Mouse (Mus musculus): ENCODE results near the gene Cfd. TPM values are rescaled to one million over a fixed set of nuclear protein-coding genes. Genes with fewer than 3 reads are reported as not detected.
A peak's percentile ranks its signal among the peaks of the same experiment; 100 is the strongest.

Gene Cfd
- polyA plus RNA-seq, 1 experiment from 2014 or later = not detected

GRCm38 (mm10) chr10:79921572-79921971, 30.9 kb downstream of the Cfd start:
- Histone ChIP-seq H3K27ac (replicated peaks) (no peak overlapping the region), H3K4me1 (peaks cover 50% of the 10 kb centered on the region), H3K27me3 (replicated peaks) (peaks cover 65% of the 10 kb centered on the region), H3K4me3 (replicated peaks) (peak overlapping the region; percentile 34), H3K36me3 (no peaks in the 10 kb centered on the region), H3K4me2 (peak overlapping the region; percentile 60), H3K9ac (replicated peaks) (peak overlapping the region; percentile 34), H3K9me3 (replicated peaks) (no peaks in the 10 kb centered on the region)
- no peak for ATAC-seq (ENCODE audit: low FRiP score)
- under 1% methylated on average over 34 of the region's 34 CpGs for WGBS

- H3K4me3 ChIP-seq (replicated peaks) = peak overlapping the region; percentile 8; the same call in 1 of the 2 replicates
- no peaks in the 10 kb centered on the region for H3K36me3 ChIP-seq
- no peak overlapping the region for H3K9ac ChIP-seq (replicated peaks)
- H3K27me3 ChIP-seq (replicated peaks) = peaks cover 38% of the 10 kb centered on the region
- 11% methylated on average over 29 of the region's 29 CpGs for WGBS
- peak overlapping the region; percentile 94; the same call in 1 of the 2 replicates for H3K27ac ChIP-seq (replicated peaks)
- peak overlapping the region; percentile 88 for H3K4me2 ChIP-seq
- ATAC-seq (ENCODE audit: low FRiP score) = no peak
- H3K4me1 ChIP-seq = peaks cover 53% of the 10 kb centered on the region
- no peaks in the 10 kb centered on the region for H3K9me3 ChIP-seq (replicated peaks)
These were observed 34.5 kb downstream of the Cfd start for GRCm38 (mm10) chr10:79924998-79925784.

- peak overlapping the region; percentile 88 for H3K4me2 ChIP-seq
- H3K9ac ChIP-seq (replicated peaks) = peak overlapping the region; percentile 94
- H3K36me3 ChIP-seq = no peaks in the 10 kb centered on the region
- ATAC-seq (ENCODE audit: low FRiP score) = no peak
- H3K9me3 ChIP-seq (replicated peaks) = no peaks in the 10 kb centered on the region
- H3K4me3 ChIP-seq (replicated peaks) = peak overlapping the region; percentile 97
- 13% methylated on average over 15 of the region's 15 CpGs for WGBS
- peaks cover 53% of the 10 kb centered on the region for H3K4me1 ChIP-seq
- peak overlapping the region; percentile 94 for H3K27ac ChIP-seq (replicated peaks)
- H3K27me3 ChIP-seq (replicated peaks) = peaks cover 30% of the 10 kb centered on the region
These were observed 35.3 kb downstream of the Cfd start for GRCm38 (mm10) chr10:79925785-79926490.

GRCm38 (mm10) chr10:79926491-79927323, 36.1 kb downstream of the Cfd start, which contains the start of gene Arid3a:
Gene Arid3a, plus strand, starts transcription at chr10:79927043.
- Histone ChIP-seq H3K36me3 (peaks cover under 1% of the 10 kb centered on the region), H3K9me3 (replicated peaks) (no peaks in the 10 kb centered on the region), H3K4me2 (peak within 1 kb of the TSS; percentile 88), H3K4me1 (peaks cover 48% of the 10 kb centered on the region), H3K4me3 (replicated peaks) (peak within 1 kb of the TSS; percentile 97), H3K27ac (replicated peaks) (peak within 1 kb of the TSS; percentile 94), H3K9ac (replicated peaks) (peak within 1 kb of the TSS; percentile 94), H3K27me3 (replicated peaks) (peaks cover 22% of the 10 kb centered on the region)
- peak; percentile 72 for ATAC-seq (ENCODE audit: low FRiP score)
- WGBS = under 1% methylated on average over 63 of the region's 63 CpGs

GRCm38 (mm10) chr10:79927324-79928029, 36.8 kb downstream of the Cfd start:
- H3K9ac ChIP-seq (replicated peaks) = peak overlapping the region; percentile 94
- peak; percentile 40 for ATAC-seq (ENCODE audit: low FRiP score)
- no peaks in the 10 kb centered on the region for H3K9me3 ChIP-seq (replicated peaks)
- peak overlapping the region; percentile 88 for H3K4me2 ChIP-seq
- H3K4me3 ChIP-seq (replicated peaks) = peak overlapping the region; percentile 97
- H3K27ac ChIP-seq (replicated peaks) = peak overlapping the region; percentile 94
- WGBS = under 1% methylated on average over 54 of the region's 54 CpGs
- H3K36me3 ChIP-seq = peaks cover 9% of the 10 kb centered on the region
- peaks cover 52% of the 10 kb centered on the region for H3K4me1 ChIP-seq
- H3K27me3 ChIP-seq (replicated peaks) = peaks cover 15% of the 10 kb centered on the region

- peaks cover 59% of the 10 kb centered on the region for H3K4me1 ChIP-seq
- no peaks in the 10 kb centered on the region for H3K9me3 ChIP-seq (replicated peaks)
- peak overlapping the region; percentile 94 for H3K27ac ChIP-seq (replicated peaks)
- H3K4me2 ChIP-seq = peak overlapping the region; percentile 88
- no peak for ATAC-seq (ENCODE audit: low FRiP score)
- H3K36me3 ChIP-seq = peaks cover 9% of the 10 kb centered on the region
- peak overlapping the region; percentile 97 for H3K4me3 ChIP-seq (replicated peaks)
- peaks cover 8% of the 10 kb centered on the region for H3K27me3 ChIP-seq (replicated peaks)
- WGBS = under 1% methylated on average over 28 of the region's 29 CpGs
- H3K9ac ChIP-seq (replicated peaks) = peak overlapping the region; percentile 94
These were observed 37.5 kb downstream of the Cfd start for GRCm38 (mm10) chr10:79928030-79928694.

- peak overlapping the region; percentile 97 for H3K4me3 ChIP-seq (replicated peaks)
- peaks cover 9% of the 10 kb centered on the region for H3K36me3 ChIP-seq
- 0 out of 2 replicates have a peak, but pooled peaks have one; percentile 6 for ATAC-seq (ENCODE audit: low FRiP score)
- no peaks in the 10 kb centered on the region for H3K9me3 ChIP-seq (replicated peaks)
- H3K27me3 ChIP-seq (replicated peaks) = no peaks in the 10 kb centered on the region
- peak overlapping the region; percentile 29; the same call in 1 of the 2 replicates for H3K9ac ChIP-seq (replicated peaks)
- peaks cover 68% of the 10 kb centered on the region for H3K4me1 ChIP-seq
- peak overlapping the region; percentile 88 for H3K4me2 ChIP-seq
- H3K27ac ChIP-seq (replicated peaks) = peak overlapping the region; percentile 48
- 21% methylated on average over 9 of the region's 9 CpGs for WGBS
These were observed 38.5 kb downstream of the Cfd start for GRCm38 (mm10) chr10:79928907-79929701.

GRCm38 (mm10) chr10:79929967-79930825, 39.5 kb downstream of the Cfd start:
- no peak for ATAC-seq (ENCODE audit: low FRiP score)
- no peaks in the 10 kb centered on the region for H3K9me3 ChIP-seq (replicated peaks)
- H3K27ac ChIP-seq (replicated peaks) = peak overlapping the region; percentile 45; the same call in 1 of the 2 replicates
- H3K4me3 ChIP-seq (replicated peaks) = no peak overlapping the region
- 0 out of 2 replicates have a peak overlapping the region, but pooled peaks have one; percentile 29 for H3K9ac ChIP-seq (replicated peaks)
- H3K27me3 ChIP-seq (replicated peaks) = no peaks in the 10 kb centered on the region
- H3K4me2 ChIP-seq = peak overlapping the region; percentile 88
- H3K36me3 ChIP-seq = peaks cover 9% of the 10 kb centered on the region
- WGBS = 72% methylated on average over 18 of the region's 18 CpGs
- peaks cover 73% of the 10 kb centered on the region for H3K4me1 ChIP-seq

GRCm38 (mm10) chr10:79930826-79931186, 40.2 kb downstream of the Cfd start:
- Histone ChIP-seq H3K9me3 (replicated peaks) (no peaks in the 10 kb centered on the region), H3K27ac (replicated peaks) (peak overlapping the region; percentile 45; the same call in 1 of the 2 replicates), H3K4me3 (replicated peaks) (no peak overlapping the region), H3K4me1 (peaks cover 71% of the 10 kb centered on the region), H3K4me2 (no peak overlapping the region), H3K27me3 (replicated peaks) (no peaks in the 10 kb centered on the region), H3K9ac (replicated peaks) (no peak overlapping the region), H3K36me3 (peaks cover 9% of the 10 kb centered on the region)
- ATAC-seq (ENCODE audit: low FRiP score) = no peak
- WGBS = 45% methylated on average over 16 of the region's 16 CpGs
